Mouse (Mus musculus) thymus, adult 2 months (tissue): ENCODE results near the gene Usp51.
"Not testable (repeated sequence)": the region's sequence is repeated elsewhere in the genome, so short reads cannot be mapped to it uniquely, and the experiment has no call there.

ENCODE experiments used
- CTCF ChIP-seq: fragments of 200-500 bp; IDR thresholded peaks from 2 replicates; pipeline ENCODE4 v1.5.1; 2012; ENCODE audit warnings: mild to moderate bottlenecking, control low read depth, low read length, moderate library complexity, borderline replicate concordance; ENCODE audit not compliant: control insufficient read depth, poor library complexity, insufficient read depth; ENCODE audit errors: extremely low read depth
- POLR2A ChIP-seq: fragments of 200-500 bp; IDR thresholded peaks from 2 replicates; pipeline ENCODE4 v1.6.1; 2012; ENCODE audit warnings: mild to moderate bottlenecking, low read length, control low read depth, moderate library complexity; ENCODE audit not compliant: control insufficient read depth, poor library complexity, insufficient read depth; ENCODE audit errors: extremely low read depth

GRCm38 (mm10) chrX:153025255-153025654 lies 19.0 kb downstream of the Usp51 start:
- not testable (repeated sequence) for TF ChIP-seq CTCF, POLR2A
